Comparison of ENCODE assay signal across 9 mouse cellular contexts in the genomic region with DNA sequence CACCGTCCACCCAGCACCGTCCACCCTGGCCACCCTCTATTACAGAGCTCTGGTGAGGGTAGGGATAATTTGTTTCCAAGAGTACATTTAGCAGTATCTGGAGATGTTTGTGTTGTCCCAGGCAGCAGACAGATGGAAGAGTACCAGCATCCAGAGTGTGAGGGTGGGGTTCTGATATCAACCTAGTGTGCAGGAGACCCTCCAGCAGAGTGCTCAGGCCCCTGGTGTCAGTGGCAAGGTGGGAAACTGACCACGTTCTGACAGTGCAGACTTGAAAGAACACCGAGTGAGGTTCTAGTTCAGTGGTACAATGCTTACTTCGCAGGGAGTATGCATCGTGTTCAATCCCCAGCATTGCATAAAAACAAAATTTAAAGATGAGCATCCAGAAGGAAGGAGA. TPM values are rescaled to one million over a fixed set of nuclear protein-coding genes. Genes with fewer than 3 reads are reported as not detected.
DNase-seq lines count a peak whose midpoint lies in the region; ATAC-seq and TF ChIP-seq lines count a peak whose summit lies in the region.
"Had no signal": no experiment of that assay in that cellular context is flagged by ENCODE, and none has a peak within 500 bp of the region (broad histone marks: within the 10 kb centered on the region; RNA-seq: fewer than 3 reads in every experiment).

No protein-coding gene starts in this region.

- no peak overlapping the region; the same call in 1 of the 2 replicates for H3K27ac ChIP-seq in heart, embryonic 11.5 days (ENCODE audit: low read depth, low read length)
- no peak overlapping the region; the same call in 1 of the 2 replicates for H3K27ac ChIP-seq in MEL (ENCODE audit: control insufficient read depth, low read depth, low read length)
- H3K27ac ChIP-seq in hindbrain, embryonic 12.5 days = peak overlapping the region; percentile 73
- H3K27ac ChIP-seq in midbrain, embryonic 11.5 days (ENCODE audit: low read depth, low read length) = no peak overlapping the region; the same call in 1 of the 2 replicates

- ATAC-seq in heart, embryonic 11.5 days (replicated peaks; ENCODE audit: insufficient number of reproducible peaks, low FRiP score, low TSS enrichment) = no peak
- no peak for ATAC-seq in hindbrain, embryonic 12.5 days (ENCODE audit: low FRiP score)
- no peak for ATAC-seq in midbrain, embryonic 11.5 days (ENCODE audit: low FRiP score)

- WGBS in heart, embryonic 11.5 days (ENCODE audit: insufficient replicate concordance) = 73% methylated on average over 6 of the region's 6 CpGs
- 74% methylated on average over 6 of the region's 6 CpGs for WGBS in hindbrain, embryonic 12.5 days
- WGBS in midbrain, embryonic 11.5 days = 73% methylated on average over 6 of the region's 6 CpGs

- peaks cover 18% of the 10 kb centered on the region for H3K4me1 ChIP-seq in heart, embryonic 11.5 days (ENCODE audit: control insufficient read depth, insufficient read depth, low read length)
- peaks cover 0 to 9% of the 10 kb centered on the region in 2 experiments; a peak in 1 of 4 replicates for H3K4me1 ChIP-seq in MEL (ENCODE audit: control insufficient read depth in 1 of 2, insufficient read depth in 2 of 2, low read length in 2 of 2)
- peaks cover 21% of the 10 kb centered on the region for H3K4me1 ChIP-seq in hindbrain, embryonic 12.5 days
- H3K4me1 ChIP-seq in midbrain, embryonic 11.5 days (ENCODE audit: control insufficient read depth, insufficient read depth, low read length) = peaks cover 20% of the 10 kb centered on the region

- no peak for TF ChIP-seq POLR2A in MEL (IDR thresholded peaks at IDR 0.05; ENCODE audit: control insufficient read depth in 1 of 2, insufficient read depth in 1 of 2, low read depth in 1 of 2, low read length in 2 of 2, poor library complexity in 1 of 2)

- H3K9me3 ChIP-seq in heart, embryonic 11.5 days (replicated peaks; ENCODE audit: control insufficient read depth, low read length) = no peaks in the 10 kb centered on the region
- no peaks in the 10 kb centered on the region for H3K9me3 ChIP-seq in MEL (replicated peaks; ENCODE audit: insufficient read depth, low read length)
- no peaks in the 10 kb centered on the region for H3K9me3 ChIP-seq in hindbrain, embryonic 12.5 days (replicated peaks)
- no peaks in the 10 kb centered on the region for H3K9me3 ChIP-seq in midbrain, embryonic 11.5 days (ENCODE audit: control insufficient read depth, low read length)

- TF ChIP-seq EP300 in MEL (IDR thresholded peaks at IDR 0.05; ENCODE audit: low read depth in 1 of 2, low read length in 2 of 2) = no peak

- H3K79me2 ChIP-seq in MEL (ENCODE audit: control insufficient read depth, insufficient read depth, low read length, poor library complexity) = peaks cover 8% of the 10 kb centered on the region

- no peak for TF ChIP-seq CTCF in MEL (IDR thresholded peaks at IDR 0.05 in 2 of 3, conservative IDR thresholded peaks at IDR 0.05 in 1 of 3; ENCODE audit: control insufficient read depth in 1 of 3, insufficient read depth in 1 of 3, low read depth in 2 of 3, low read length in 3 of 3, poor library complexity in 1 of 3, severe bottlenecking in 1 of 3)

- H3K27me3 ChIP-seq in heart, embryonic 11.5 days (ENCODE audit: control insufficient read depth, insufficient read depth, low read length) = no peaks in the 10 kb centered on the region
- H3K27me3 ChIP-seq in MEL (ENCODE audit: control insufficient read depth in 1 of 2, insufficient read depth in 2 of 2, low read length in 2 of 2) = no peaks in the 10 kb centered on the region
- no peaks in the 10 kb centered on the region for H3K27me3 ChIP-seq in hindbrain, embryonic 12.5 days
- no peaks in the 10 kb centered on the region for H3K27me3 ChIP-seq in midbrain, embryonic 11.5 days (ENCODE audit: control insufficient read depth, insufficient read depth, low read length)

- H3K4me3 ChIP-seq in heart, embryonic 11.5 days (ENCODE audit: low read depth, low read length) = peak overlapping the region; percentile 98
- peak overlapping the region; percentile 61 to 69 for H3K4me3 ChIP-seq in MEL (ENCODE audit: control insufficient read depth in 1 of 2, insufficient read depth in 1 of 2, low read depth in 2 of 2, low read length in 2 of 2)
- H3K4me3 ChIP-seq in hindbrain, embryonic 12.5 days = peak overlapping the region; percentile 99
- peak overlapping the region; percentile 92; the same call in 1 of the 2 replicates for H3K4me3 ChIP-seq in midbrain, embryonic 11.5 days (ENCODE audit: low read depth, low read length)

- peak overlapping the region; percentile 78 for H3K4me2 ChIP-seq in heart, embryonic 11.5 days
- H3K4me2 ChIP-seq in hindbrain, embryonic 12.5 days (replicated peaks) = peak overlapping the region; percentile 69
- peak overlapping the region; percentile 85 for H3K4me2 ChIP-seq in midbrain, embryonic 11.5 days

- H3K9ac ChIP-seq in heart, embryonic 11.5 days (ENCODE audit: low read depth, low read length) = peak overlapping the region; percentile 75
- H3K9ac ChIP-seq in MEL (ENCODE audit: control insufficient read depth, low read depth, low read length, poor library complexity, severe bottlenecking) = peak overlapping the region; percentile 70
- H3K9ac ChIP-seq in hindbrain, embryonic 12.5 days = peak overlapping the region; percentile 85; the same call in 1 of the 2 replicates
- H3K9ac ChIP-seq in midbrain, embryonic 11.5 days (ENCODE audit: low read length) = peak overlapping the region; percentile 72; the same call in 1 of the 2 replicates

- TF ChIP-seq RAD21 in MEL (IDR thresholded peaks at IDR 0.05; ENCODE audit: low read depth, low read length) = no peak

- DNase-seq in heart, adult 9 months (ENCODE audit: low spot score in 2 of 2) = no peak
- DNase-seq in MEL (ENCODE audit: low read depth, low spot score) = no peak
- DNase-seq in midbrain, embryonic 11.5 days (ENCODE audit: low spot score, missing footprints) = no peak
- no peak for DNase-seq in ovary, postnatal 36 days (ENCODE audit: low spot score)
- DNase-seq in urinary bladder, postnatal 10 days (ENCODE audit: low spot score) = no peak
- no peak for DNase-seq in ovary, adult 18-20 months (ENCODE audit: low spot score)
- DNase-seq: cerebellum, postnatal 14 days had no signal

- peaks cover 16% of the 10 kb centered on the region for H3K36me3 ChIP-seq in heart, embryonic 11.5 days (ENCODE audit: control insufficient read depth, insufficient read depth, low read length)
- peaks cover 0 to 4% of the 10 kb centered on the region in 2 experiments; a peak in 3 of 4 replicates for H3K36me3 ChIP-seq in MEL (ENCODE audit: control insufficient read depth in 1 of 2, insufficient read depth in 2 of 2, low read length in 2 of 2)
- peaks cover 19% of the 10 kb centered on the region for H3K36me3 ChIP-seq in hindbrain, embryonic 12.5 days
- peaks cover 6% of the 10 kb centered on the region; the same call in 1 of the 2 replicates for H3K36me3 ChIP-seq in midbrain, embryonic 11.5 days (ENCODE audit: control insufficient read depth, insufficient read depth, low read length)

TF ChIP-seq in MEL, 35 proteins besides CTCF, POLR2A, EP300 and RAD21 (continues in another document):
- TF ChIP-seq POLR2AphosphoS2 (IDR thresholded peaks at IDR 0.05; ENCODE audit: low read length) (no peak), ZMIZ1 (IDR thresholded peaks at IDR 0.05; ENCODE audit: low read depth, low read length) (no peak), BHLHE40 (IDR thresholded peaks at IDR 0.05; ENCODE audit: borderline replicate concordance, low read depth, low read length) (no peak), HCFC1 (IDR thresholded peaks at IDR 0.05; ENCODE audit: low read depth, low read length) (no peak)

RNA-seq across cellular contexts. Expression of gene Prkaca, which starts 1.1 kb away (rescaled TPM):
- 136 and 139 TPM in 2 replicates for polyA plus RNA-seq in heart, embryonic 11.5 days (2014; fragmentation: Nextera tagmentation; extraction: Ambion mirVana)
- 23.8 and 24.7 TPM in 2 replicates for total RNA-seq in MEL (2012; rRNA removed)
- 10 to 100 TPM in 1 of 2 experiments, not detected in 1; 74.9 TPM for polyA plus RNA-seq in MEL (2012; ENCODE audit: insufficient read depth in 1 of 2, insufficient read length in 2 of 2, low read depth in 1 of 2, low replicate concordance in 2 of 2, missing spikeins in 1 of 2)
- polyA plus RNA-seq in hindbrain, embryonic 12.5 days (2016; fragmentation: Nextera tagmentation; extraction: Ambion mirVana) = 201 and 213 TPM in 2 replicates
- 139 and 156 TPM in 2 replicates for polyA plus RNA-seq in midbrain, embryonic 11.5 days (2014; fragmentation: Nextera tagmentation; extraction: Ambion mirVana)

RNA-seq across cellular contexts. Expression of gene Asf1b, which starts 16.4 kb away (rescaled TPM):
- 69.4 and 72.2 TPM in 2 replicates for polyA plus RNA-seq in heart, embryonic 11.5 days (2014; fragmentation: Nextera tagmentation; extraction: Ambion mirVana)
- total RNA-seq in MEL (2012; rRNA removed) = 84.3 and 90.4 TPM in 2 replicates
- polyA plus RNA-seq in MEL (2012; ENCODE audit: insufficient read depth in 1 of 2, insufficient read length in 2 of 2, low read depth in 1 of 2, low replicate concordance in 2 of 2, missing spikeins in 1 of 2) = 100 to 1,000 TPM; 113 to 137 TPM
- polyA plus RNA-seq in hindbrain, embryonic 12.5 days (2016; fragmentation: Nextera tagmentation; extraction: Ambion mirVana) = 37.6 and 40.9 TPM in 2 replicates
- 92.5 and 96.5 TPM in 2 replicates for polyA plus RNA-seq in midbrain, embryonic 11.5 days (2014; fragmentation: Nextera tagmentation; extraction: Ambion mirVana)

RNA-seq across cellular contexts. Expression of gene Gm10644, which starts 16.7 kb away (rescaled TPM):
- polyA plus RNA-seq in heart, embryonic 11.5 days (2014; fragmentation: Nextera tagmentation; extraction: Ambion mirVana) = 0.58 and 0.76 TPM in 2 replicates
- 0.29 and 0.35 TPM in 2 replicates for total RNA-seq in MEL (2012; rRNA removed)
- polyA plus RNA-seq in MEL (2012; ENCODE audit: insufficient read depth in 1 of 2, insufficient read length in 2 of 2, low read depth in 1 of 2, low replicate concordance in 2 of 2, missing spikeins in 1 of 2) = under 1 TPM in 1 of 2 experiments, not detected in 1; 0.49 TPM
- polyA plus RNA-seq in hindbrain, embryonic 12.5 days (2016; fragmentation: Nextera tagmentation; extraction: Ambion mirVana) = 1.0 and 1.1 TPM in 2 replicates
- polyA plus RNA-seq in midbrain, embryonic 11.5 days (2014; fragmentation: Nextera tagmentation; extraction: Ambion mirVana) = 0.61 and 0.81 TPM in 2 replicates

RNA-seq across cellular contexts. Expression of gene Samd1, which starts 25.8 kb away (rescaled TPM):
- polyA plus RNA-seq in heart, embryonic 11.5 days (2014; fragmentation: Nextera tagmentation; extraction: Ambion mirVana) = 8.1 and 10.1 TPM in 2 replicates
- total RNA-seq in MEL (2012; rRNA removed) = 96.7 and 111 TPM in 2 replicates
- 100 to 1,000 TPM in 1 of 2 experiments, not detected in 1; 121 TPM for polyA plus RNA-seq in MEL (2012; ENCODE audit: insufficient read depth in 1 of 2, insufficient read length in 2 of 2, low read depth in 1 of 2, low replicate concordance in 2 of 2, missing spikeins in 1 of 2)
- 8.5 and 9.8 TPM in 2 replicates for polyA plus RNA-seq in hindbrain, embryonic 12.5 days (2016; fragmentation: Nextera tagmentation; extraction: Ambion mirVana)
- 12.8 and 12.9 TPM in 2 replicates for polyA plus RNA-seq in midbrain, embryonic 11.5 days (2014; fragmentation: Nextera tagmentation; extraction: Ambion mirVana)

RNA-seq across cellular contexts. Expression of gene 1700067K01Rik, which starts 29.6 kb away (rescaled TPM):
- 0.42 and 0.52 TPM in 2 replicates for polyA plus RNA-seq in heart, embryonic 11.5 days (2014; fragmentation: Nextera tagmentation; extraction: Ambion mirVana)
- total RNA-seq in MEL (2012; rRNA removed) = 0.39 and 0.69 TPM in 2 replicates
- polyA plus RNA-seq in MEL (2012; ENCODE audit: insufficient read depth in 1 of 2, insufficient read length in 2 of 2, low read depth in 1 of 2, low replicate concordance in 2 of 2, missing spikeins in 1 of 2) = under 1 TPM in 1 of 2 experiments, not detected in 1; 0.53 TPM
- polyA plus RNA-seq in hindbrain, embryonic 12.5 days (2016; fragmentation: Nextera tagmentation; extraction: Ambion mirVana) = 0.89 and 1.5 TPM in 2 replicates
- polyA plus RNA-seq in midbrain, embryonic 11.5 days (2014; fragmentation: Nextera tagmentation; extraction: Ambion mirVana) = 0.33 and 0.56 TPM in 2 replicates
